18 mouse cellular contexts compared by ENCODE assay signal in the genomic region with DNA sequence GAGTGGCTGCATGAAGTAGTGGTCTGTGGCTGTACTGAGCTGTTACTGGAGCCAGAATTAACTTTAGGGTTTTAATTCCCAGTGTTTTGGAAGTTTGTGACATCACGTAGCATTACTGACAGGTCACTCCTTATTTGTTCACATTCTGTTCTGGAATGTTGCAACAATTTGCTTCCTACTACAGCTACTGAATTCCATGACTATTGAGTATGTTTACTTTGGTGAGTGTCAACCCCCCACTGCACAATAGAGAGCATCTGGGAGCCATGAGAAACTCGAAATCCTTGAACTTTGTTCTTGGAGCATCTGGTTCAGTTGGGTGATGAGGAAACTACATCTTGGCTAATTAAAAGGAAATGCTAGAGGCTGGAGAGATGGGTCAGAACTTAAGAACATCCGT.
"Had no signal": no experiment of that assay in that cellular context is flagged by ENCODE, and none has a peak within 500 bp of the region (broad histone marks: within the 10 kb centered on the region; RNA-seq: fewer than 3 reads in every experiment).

No protein-coding gene starts in this region.

- DNase-seq: kidney, adult 11 months; kidney, adult 8-10 months; kidney, postnatal 14 days; kidney, postnatal 4 days; left cerebral cortex, postnatal 4 days; liver, embryonic 13.5 days; thymus, adult 18-20 months; thymus, postnatal 36 days had no signal

- H3K4me2 ChIP-seq: intestine, embryonic 15.5 days; kidney, embryonic 15.5 days; limb, embryonic 13.5 days; liver, embryonic 13.5 days; midbrain, embryonic 13.5 days; neural tube, embryonic 13.5 days had no signal

- H3K9ac ChIP-seq: intestine, embryonic 15.5 days; kidney, embryonic 15.5 days; limb, embryonic 13.5 days; liver, embryonic 13.5 days; midbrain, embryonic 13.5 days; neural tube, embryonic 13.5 days had no signal

- H3K27ac ChIP-seq: intestine, embryonic 15.5 days; kidney, embryonic 15.5 days; limb, embryonic 13.5 days; liver, embryonic 13.5 days; midbrain, embryonic 10.5 days; midbrain, embryonic 13.5 days; neural tube, embryonic 13.5 days; stomach, postnatal 0 days had no signal

- H3K27me3 ChIP-seq: intestine, embryonic 15.5 days; kidney, embryonic 15.5 days; limb, embryonic 13.5 days; liver, embryonic 13.5 days; midbrain, embryonic 13.5 days; neural tube, embryonic 13.5 days had no signal

- H3K9me3 ChIP-seq: intestine, embryonic 15.5 days; kidney, embryonic 15.5 days; limb, embryonic 13.5 days; liver, embryonic 13.5 days; midbrain, embryonic 10.5 days had no signal

- H3K4me1 ChIP-seq: intestine, embryonic 15.5 days; kidney, embryonic 15.5 days; limb, embryonic 13.5 days; midbrain, embryonic 10.5 days; midbrain, embryonic 13.5 days; neural tube, embryonic 13.5 days had no signal

- H3K4me3 ChIP-seq: intestine, embryonic 15.5 days; kidney, embryonic 15.5 days; limb, embryonic 13.5 days; liver, embryonic 13.5 days; megakaryocyte, embryonic 14.5 days; midbrain, embryonic 10.5 days; midbrain, embryonic 13.5 days; myocyte; neural tube, embryonic 13.5 days had no signal

- ATAC-seq: intestine, embryonic 15.5 days; midbrain, embryonic 13.5 days; midbrain, embryonic 16.5 days had no signal

- H3K36me3 ChIP-seq: intestine, embryonic 15.5 days; kidney, embryonic 15.5 days; limb, embryonic 13.5 days; liver, embryonic 13.5 days; midbrain, embryonic 10.5 days; midbrain, embryonic 13.5 days; neural tube, embryonic 13.5 days had no signal
